Mouse (Mus musculus): ENCODE measurements around the gene Ppm1k.

Gene Ppm1k

GRCm38 (mm10) chr6:57535386-57535936 lies at the start of gene Ppm1k:
Gene Ppm1k, minus strand, starts transcription at chr6:57535468.
- peaks cover 16% of the 10 kb centered on the region for H3K4me1 ChIP-seq (replicated peaks; ENCODE audit: low read depth, low read length)
- peak within 1 kb of the TSS; percentile 81 for H3K4me3 ChIP-seq (replicated peaks; ENCODE audit: low read length)
- no peaks in the 10 kb centered on the region for H3K36me3 ChIP-seq (ENCODE audit: insufficient read depth, low read length)
- TF ChIP-seq POU5F1 (IDR thresholded peaks at IDR 0.05; ENCODE audit: borderline replicate concordance, low read length) (no peak), NANOG (IDR thresholded peaks at IDR 0.05; ENCODE audit: borderline replicate concordance, low read length) (no peak), CTCF (conservative IDR thresholded peaks at IDR 0.05; ENCODE audit: low read length) (no peak)
- 0 out of 2 replicates have a peak, but pooled peaks cover 3% of the 10 kb centered on the region for H3K27me3 ChIP-seq (ENCODE audit: insufficient read depth, low read length)
- H3K9me3 ChIP-seq (ENCODE audit: low read length) = no peaks in the 10 kb centered on the region

- no peak overlapping the region for H3K4me3 ChIP-seq (replicated peaks; ENCODE audit: low read length)
- H3K4me1 ChIP-seq (replicated peaks; ENCODE audit: low read depth, low read length) = peaks cover 8% of the 10 kb centered on the region
- TF ChIP-seq NANOG (IDR thresholded peaks at IDR 0.05; ENCODE audit: borderline replicate concordance, low read length) = no peak
- TF ChIP-seq POU5F1 (IDR thresholded peaks at IDR 0.05; ENCODE audit: borderline replicate concordance, low read length) = no peak
- no peak for TF ChIP-seq CTCF (conservative IDR thresholded peaks at IDR 0.05; ENCODE audit: low read length)
- 0 out of 2 replicates have a peak, but pooled peaks cover 5% of the 10 kb centered on the region for H3K9me3 ChIP-seq (ENCODE audit: low read length)
- no peaks in the 10 kb centered on the region for H3K27me3 ChIP-seq (ENCODE audit: insufficient read depth, low read length)
- no peaks in the 10 kb centered on the region for H3K36me3 ChIP-seq (ENCODE audit: insufficient read depth, low read length)
Measured at GRCm38 (mm10) chr6:57582356-57582755, 47.1 kb upstream of the Ppm1k start.

- Histone ChIP-seq H3K4me1 (replicated peaks; ENCODE audit: low read depth, low read length) (peaks cover 8% of the 10 kb centered on the region), H3K27me3 (ENCODE audit: insufficient read depth, low read length) (no peaks in the 10 kb centered on the region), H3K9me3 (ENCODE audit: low read length) (0 out of 2 replicates have a peak, but pooled peaks cover 5% of the 10 kb centered on the region), H3K4me3 (replicated peaks; ENCODE audit: low read length) (no peak overlapping the region), H3K36me3 (ENCODE audit: insufficient read depth, low read length) (no peaks in the 10 kb centered on the region)
- TF ChIP-seq CTCF (conservative IDR thresholded peaks at IDR 0.05; ENCODE audit: low read length) = no peak
- no peak for TF ChIP-seq NANOG (IDR thresholded peaks at IDR 0.05; ENCODE audit: borderline replicate concordance, low read length)
- no peak for TF ChIP-seq POU5F1 (IDR thresholded peaks at IDR 0.05; ENCODE audit: borderline replicate concordance, low read length)
Measured at GRCm38 (mm10) chr6:57581595-57581994, 46.3 kb upstream of the Ppm1k start.

GRCm38 (mm10) chr6:57580881-57581548 lies 45.7 kb upstream of the Ppm1k start, which contains the start of gene Herc6:
Gene Herc6, plus strand, starts transcription at chr6:57581000.
- Histone ChIP-seq H3K36me3 (ENCODE audit: insufficient read depth, low read length) (no peaks in the 10 kb centered on the region), H3K9me3 (ENCODE audit: low read length) (0 out of 2 replicates have a peak, but pooled peaks cover 5% of the 10 kb centered on the region), H3K4me1 (replicated peaks; ENCODE audit: low read depth, low read length) (peaks cover 8% of the 10 kb centered on the region), H3K27me3 (ENCODE audit: insufficient read depth, low read length) (no peaks in the 10 kb centered on the region), H3K4me3 (replicated peaks; ENCODE audit: low read length) (peak within 1 kb of the TSS; percentile 53)
- TF ChIP-seq POU5F1 (IDR thresholded peaks at IDR 0.05; ENCODE audit: borderline replicate concordance, low read length) (no peak), NANOG (IDR thresholded peaks at IDR 0.05; ENCODE audit: borderline replicate concordance, low read length) (no peak), CTCF (conservative IDR thresholded peaks at IDR 0.05; ENCODE audit: low read length) (no peak)

- peaks cover 3% of the 10 kb centered on the region; the same call in 1 of the 2 replicates for H3K9me3 ChIP-seq (ENCODE audit: low read length)
- H3K27me3 ChIP-seq (ENCODE audit: insufficient read depth, low read length) = peaks cover 4% of the 10 kb centered on the region
- TF ChIP-seq CTCF (conservative IDR thresholded peaks at IDR 0.05; ENCODE audit: low read length) (no peak), POU5F1 (IDR thresholded peaks at IDR 0.05; ENCODE audit: borderline replicate concordance, low read length) (no peak), NANOG (IDR thresholded peaks at IDR 0.05; ENCODE audit: borderline replicate concordance, low read length) (no peak)
- H3K4me3 ChIP-seq (replicated peaks; ENCODE audit: low read length) = no peak overlapping the region
- H3K36me3 ChIP-seq (ENCODE audit: insufficient read depth, low read length) = no peaks in the 10 kb centered on the region
- no peaks in the 10 kb centered on the region for H3K4me1 ChIP-seq (replicated peaks; ENCODE audit: low read depth, low read length)
Measured at GRCm38 (mm10) chr6:57571587-57571986, 36.3 kb upstream of the Ppm1k start.

- H3K9me3 ChIP-seq (ENCODE audit: low read length) = peaks cover 3% of the 10 kb centered on the region; the same call in 1 of the 2 replicates
- TF ChIP-seq POU5F1 (IDR thresholded peaks at IDR 0.05; ENCODE audit: borderline replicate concordance, low read length) = no peak
- peak; percentile 46; the same call in 1 of the 2 replicates for TF ChIP-seq CTCF (conservative IDR thresholded peaks at IDR 0.05; ENCODE audit: low read length)
- no peak for TF ChIP-seq NANOG (IDR thresholded peaks at IDR 0.05; ENCODE audit: borderline replicate concordance, low read length)
- no peaks in the 10 kb centered on the region for H3K36me3 ChIP-seq (ENCODE audit: insufficient read depth, low read length)
- no peaks in the 10 kb centered on the region for H3K4me1 ChIP-seq (replicated peaks; ENCODE audit: low read depth, low read length)
- H3K27me3 ChIP-seq (ENCODE audit: insufficient read depth, low read length) = peaks cover 4% of the 10 kb centered on the region
- H3K4me3 ChIP-seq (replicated peaks; ENCODE audit: low read length) = no peak overlapping the region
Measured at GRCm38 (mm10) chr6:57570170-57570974, 35.1 kb upstream of the Ppm1k start.

GRCm38 (mm10) chr6:57567630-57568029 lies 32.4 kb upstream of the Ppm1k start:
- Histone ChIP-seq H3K9me3 (ENCODE audit: low read length) (peaks cover 3% of the 10 kb centered on the region; the same call in 1 of the 2 replicates), H3K27me3 (ENCODE audit: insufficient read depth, low read length) (peaks cover 2% of the 10 kb centered on the region), H3K4me1 (replicated peaks; ENCODE audit: low read depth, low read length) (no peaks in the 10 kb centered on the region), H3K36me3 (ENCODE audit: insufficient read depth, low read length) (no peaks in the 10 kb centered on the region), H3K4me3 (replicated peaks; ENCODE audit: low read length) (no peak overlapping the region)
- TF ChIP-seq NANOG (IDR thresholded peaks at IDR 0.05; ENCODE audit: borderline replicate concordance, low read length) (no peak), CTCF (conservative IDR thresholded peaks at IDR 0.05; ENCODE audit: low read length) (no peak), POU5F1 (IDR thresholded peaks at IDR 0.05; ENCODE audit: borderline replicate concordance, low read length) (no peak)

- peaks cover 3% of the 10 kb centered on the region; the same call in 1 of the 2 replicates for H3K9me3 ChIP-seq (ENCODE audit: low read length)
- H3K27me3 ChIP-seq (ENCODE audit: insufficient read depth, low read length) = no peaks in the 10 kb centered on the region
- H3K4me3 ChIP-seq (replicated peaks; ENCODE audit: low read length) = no peak overlapping the region
- TF ChIP-seq POU5F1 (IDR thresholded peaks at IDR 0.05; ENCODE audit: borderline replicate concordance, low read length) = no peak
- TF ChIP-seq NANOG (IDR thresholded peaks at IDR 0.05; ENCODE audit: borderline replicate concordance, low read length) = no peak
- no peak for TF ChIP-seq CTCF (conservative IDR thresholded peaks at IDR 0.05; ENCODE audit: low read length)
- H3K36me3 ChIP-seq (ENCODE audit: insufficient read depth, low read length) = no peaks in the 10 kb centered on the region
- H3K4me1 ChIP-seq (replicated peaks; ENCODE audit: low read depth, low read length) = no peaks in the 10 kb centered on the region
Measured at GRCm38 (mm10) chr6:57565452-57565851, 30.2 kb upstream of the Ppm1k start.
